Mouse (Mus musculus): ENCODE measurements around the gene Myoz1. TPM values are rescaled to one million over a fixed set of nuclear protein-coding genes. Genes with fewer than 3 reads are reported as not detected.

Myoz1 gene
- total RNA-seq, 1 experiment, result not detected

- H3K27ac ChIP-seq (ENCODE audit: insufficient read depth, low read depth, low read length, poor library complexity, severe bottlenecking), result no peak overlapping the region
- H3K9me3 ChIP-seq (ENCODE audit: control insufficient read depth, insufficient read depth, low read depth, low read length), result no peaks in the 10 kb centered on the region
- 0 out of 4 replicates have a peak, but pooled peaks cover 0 to 2% of the 10 kb centered on the region in 2 experiments for H3K4me1 ChIP-seq (ENCODE audit: control insufficient read depth in 2 of 2, insufficient read depth in 2 of 2, low read length in 2 of 2, poor library complexity in 1 of 2)
- DNase-seq (ENCODE audit: low read depth, low spot score), result peak; percentile 12
- no peak overlapping the region for H3K9ac ChIP-seq (ENCODE audit: insufficient read depth, low read depth, low read length, poor library complexity, severe bottlenecking)
- H3K4me3 ChIP-seq (ENCODE audit: insufficient read depth in 1 of 2, low read depth in 1 of 2, low read length in 2 of 2, poor library complexity in 1 of 2, severe bottlenecking in 1 of 2), result no peak overlapping the region
- no peak for TF ChIP-seq ZC3H11A (IDR thresholded peaks at IDR 0.05; ENCODE audit: borderline replicate concordance, low read depth, low read length)
- no peak for TF ChIP-seq MAFK (IDR thresholded peaks at IDR 0.05; ENCODE audit: insufficient read depth, low read depth, low read length)
- TF ChIP-seq CHD2 (IDR thresholded peaks at IDR 0.05; ENCODE audit: low read depth, low read length), result no peak
- no peak for TF ChIP-seq ZNF384 (IDR thresholded peaks at IDR 0.05; ENCODE audit: low read depth, low read length)
- TF ChIP-seq HCFC1 (IDR thresholded peaks at IDR 0.05; ENCODE audit: borderline replicate concordance, insufficient read depth, low read length), result no peak
- no peaks in the 10 kb centered on the region for H3K36me3 ChIP-seq (ENCODE audit: control insufficient read depth, insufficient read depth, low read length, poor library complexity, severe bottlenecking)
- in situ Hi-C loops (cut with MboI; ENCODE audit: low sequenced_read_pairs in 2 of 2, unreplicated experiment in 2 of 2), result no loop called here
These were observed 39.9 kb downstream of the Myoz1 start for GRCm38 (mm10) chr14:20616421-20616820.

- DNase-seq (ENCODE audit: low read depth, low spot score), result no peak
- in situ Hi-C loops (cut with MboI; ENCODE audit: low sequenced_read_pairs in 2 of 2, unreplicated experiment in 2 of 2), result no loop called here
- no peak overlapping the region for H3K27ac ChIP-seq (ENCODE audit: insufficient read depth, low read depth, low read length, poor library complexity, severe bottlenecking)
- TF ChIP-seq MAFK (IDR thresholded peaks at IDR 0.05; ENCODE audit: insufficient read depth, low read depth, low read length) (no peak), ZC3H11A (IDR thresholded peaks at IDR 0.05; ENCODE audit: borderline replicate concordance, low read depth, low read length) (no peak)
- no peaks in the 10 kb centered on the region for H3K36me3 ChIP-seq (ENCODE audit: control insufficient read depth, insufficient read depth, low read length, poor library complexity, severe bottlenecking)
- H3K4me1 ChIP-seq (ENCODE audit: control insufficient read depth in 2 of 2, insufficient read depth in 2 of 2, low read length in 2 of 2, poor library complexity in 1 of 2), result peaks cover 2 to 3% of the 10 kb centered on the region in 2 experiments; a peak in 1 of 4 replicates
- no peak overlapping the region for H3K9ac ChIP-seq (ENCODE audit: insufficient read depth, low read depth, low read length, poor library complexity, severe bottlenecking)
- no peaks in the 10 kb centered on the region for H3K9me3 ChIP-seq (ENCODE audit: control insufficient read depth, insufficient read depth, low read depth, low read length)
- H3K4me3 ChIP-seq (ENCODE audit: insufficient read depth in 1 of 2, low read depth in 1 of 2, low read length in 2 of 2, poor library complexity in 1 of 2, severe bottlenecking in 1 of 2), result no peak overlapping the region
These were observed 41.3 kb downstream of the Myoz1 start for GRCm38 (mm10) chr14:20615075-20615474.

DNA sequence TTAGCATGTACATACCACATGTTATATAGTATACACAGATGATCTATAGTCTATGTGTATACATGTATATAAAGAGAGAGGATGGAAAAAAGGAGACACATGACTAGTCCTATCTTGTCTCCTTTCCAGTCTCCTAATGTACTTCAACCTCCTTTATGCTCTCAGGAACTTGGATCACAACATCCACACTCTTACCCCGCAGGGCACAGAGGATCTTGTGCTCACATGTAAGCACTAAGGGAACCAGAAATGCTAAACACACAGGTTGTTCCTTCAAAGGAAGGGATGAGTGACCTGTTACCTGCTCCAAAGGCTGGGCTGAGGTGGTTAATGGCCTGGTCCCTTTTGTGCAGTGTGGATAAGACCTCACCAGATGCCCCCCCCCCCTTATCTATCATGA is 43.5 kb downstream of the Myoz1 start:
- no peak overlapping the region for H3K27ac ChIP-seq (ENCODE audit: insufficient read depth, low read depth, low read length, poor library complexity, severe bottlenecking)
- no peaks in the 10 kb centered on the region for H3K36me3 ChIP-seq (ENCODE audit: control insufficient read depth, insufficient read depth, low read length, poor library complexity, severe bottlenecking)
- TF ChIP-seq ZC3H11A (IDR thresholded peaks at IDR 0.05; ENCODE audit: borderline replicate concordance, low read depth, low read length) (no peak), ZNF384 (IDR thresholded peaks at IDR 0.05; ENCODE audit: low read depth, low read length) (no peak), CHD2 (IDR thresholded peaks at IDR 0.05; ENCODE audit: low read depth, low read length) (no peak), HCFC1 (IDR thresholded peaks at IDR 0.05; ENCODE audit: borderline replicate concordance, insufficient read depth, low read length) (no peak), MAFK (IDR thresholded peaks at IDR 0.05; ENCODE audit: insufficient read depth, low read depth, low read length) (no peak)
- in situ Hi-C loops (cut with MboI; ENCODE audit: low sequenced_read_pairs in 2 of 2, unreplicated experiment in 2 of 2), result no loop called here
- peaks cover 2 to 3% of the 10 kb centered on the region in 2 experiments; a peak in 1 of 4 replicates for H3K4me1 ChIP-seq (ENCODE audit: control insufficient read depth in 2 of 2, insufficient read depth in 2 of 2, low read length in 2 of 2, poor library complexity in 1 of 2)
- no peak overlapping the region for H3K4me3 ChIP-seq (ENCODE audit: insufficient read depth in 1 of 2, low read depth in 1 of 2, low read length in 2 of 2, poor library complexity in 1 of 2, severe bottlenecking in 1 of 2)
- no peaks in the 10 kb centered on the region for H3K9me3 ChIP-seq (ENCODE audit: control insufficient read depth, insufficient read depth, low read depth, low read length)
- no peak overlapping the region for H3K9ac ChIP-seq (ENCODE audit: insufficient read depth, low read depth, low read length, poor library complexity, severe bottlenecking)
- no peak for DNase-seq (ENCODE audit: low read depth, low spot score)

- no peak for DNase-seq (ENCODE audit: low read depth, low spot score)
- in situ Hi-C loops (cut with MboI; ENCODE audit: low sequenced_read_pairs in 2 of 2, unreplicated experiment in 2 of 2), result no loop called here
These were observed 46.2 kb downstream of the Myoz1 start for GRCm38 (mm10) chr14:20610146-20610545.

DNA sequence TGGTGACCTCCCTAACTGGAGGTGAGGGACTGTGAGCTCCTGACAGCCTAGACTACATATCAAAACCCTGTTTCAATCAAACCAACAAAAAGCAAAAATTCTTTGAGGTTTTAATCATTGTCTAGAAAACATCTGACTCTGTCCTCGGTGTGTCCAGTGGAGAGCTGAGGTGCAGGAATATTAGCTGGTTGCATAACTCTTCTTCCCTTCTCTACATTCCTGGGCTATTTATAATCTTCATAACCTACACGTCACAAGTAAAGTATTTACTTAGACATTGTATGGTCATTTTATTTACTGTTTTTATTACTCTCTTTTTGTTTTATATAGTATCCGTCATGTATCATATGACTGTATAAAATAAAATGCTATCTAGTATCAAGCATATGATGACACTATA is 46.8 kb downstream of the Myoz1 start:
- Histone ChIP-seq H3K4me3 (ENCODE audit: insufficient read depth in 1 of 2, low read depth in 1 of 2, low read length in 2 of 2, poor library complexity in 1 of 2, severe bottlenecking in 1 of 2) (no peak overlapping the region), H3K27ac (ENCODE audit: insufficient read depth, low read depth, low read length, poor library complexity, severe bottlenecking) (no peak overlapping the region), H3K36me3 (ENCODE audit: control insufficient read depth, insufficient read depth, low read length, poor library complexity, severe bottlenecking) (peaks cover 6% of the 10 kb centered on the region), H3K9ac (ENCODE audit: insufficient read depth, low read depth, low read length, poor library complexity, severe bottlenecking) (no peak overlapping the region), H3K4me1 (ENCODE audit: control insufficient read depth in 2 of 2, insufficient read depth in 2 of 2, low read length in 2 of 2, poor library complexity in 1 of 2) (peaks cover 0 to 3% of the 10 kb centered on the region in 2 experiments; a peak in 1 of 4 replicates), H3K9me3 (ENCODE audit: control insufficient read depth, insufficient read depth, low read depth, low read length) (no peaks in the 10 kb centered on the region)
- no peak for DNase-seq (ENCODE audit: low read depth, low spot score)
- in situ Hi-C loops (cut with MboI; ENCODE audit: low sequenced_read_pairs in 2 of 2, unreplicated experiment in 2 of 2), result no loop called here
- TF ChIP-seq MAFK (IDR thresholded peaks at IDR 0.05; ENCODE audit: insufficient read depth, low read depth, low read length), result no peak
- no peak for TF ChIP-seq HCFC1 (IDR thresholded peaks at IDR 0.05; ENCODE audit: borderline replicate concordance, insufficient read depth, low read length)
- TF ChIP-seq CHD2 (IDR thresholded peaks at IDR 0.05; ENCODE audit: low read depth, low read length), result no peak
- TF ChIP-seq ZNF384 (IDR thresholded peaks at IDR 0.05; ENCODE audit: low read depth, low read length), result no peak
- TF ChIP-seq ZC3H11A (IDR thresholded peaks at IDR 0.05; ENCODE audit: borderline replicate concordance, low read depth, low read length), result no peak

More at GRCm38 (mm10) chr14:20610146-20610545, 46.2 kb downstream of the Myoz1 start:
- Histone ChIP-seq H3K9ac (ENCODE audit: insufficient read depth, low read depth, low read length, poor library complexity, severe bottlenecking) (no peak overlapping the region), H3K4me3 (ENCODE audit: insufficient read depth in 1 of 2, low read depth in 1 of 2, low read length in 2 of 2, poor library complexity in 1 of 2, severe bottlenecking in 1 of 2) (no peak overlapping the region), H3K27ac (ENCODE audit: insufficient read depth, low read depth, low read length, poor library complexity, severe bottlenecking) (no peak overlapping the region), H3K4me1 (ENCODE audit: control insufficient read depth in 2 of 2, insufficient read depth in 2 of 2, low read length in 2 of 2, poor library complexity in 1 of 2) (peaks cover 0 to 3% of the 10 kb centered on the region in 2 experiments; a peak in 1 of 4 replicates), H3K9me3 (ENCODE audit: control insufficient read depth, insufficient read depth, low read depth, low read length) (no peaks in the 10 kb centered on the region), H3K36me3 (ENCODE audit: control insufficient read depth, insufficient read depth, low read length, poor library complexity, severe bottlenecking) (peaks cover 6% of the 10 kb centered on the region)
- no peak for TF ChIP-seq HCFC1 (IDR thresholded peaks at IDR 0.05; ENCODE audit: borderline replicate concordance, insufficient read depth, low read length)
- TF ChIP-seq MAFK (IDR thresholded peaks at IDR 0.05; ENCODE audit: insufficient read depth, low read depth, low read length), result no peak
- no peak for TF ChIP-seq CHD2 (IDR thresholded peaks at IDR 0.05; ENCODE audit: low read depth, low read length)
- TF ChIP-seq ZC3H11A (IDR thresholded peaks at IDR 0.05; ENCODE audit: borderline replicate concordance, low read depth, low read length), result no peak
- TF ChIP-seq ZNF384 (IDR thresholded peaks at IDR 0.05; ENCODE audit: low read depth, low read length), result no peak
